Mouse (Mus musculus) frontal cortex, adult (tissue): Measurements from ENCODE around the gene Spryd3.

Experiments
- ATAC-seq: cut with Nextera tagmentation; 2 replicates; pipeline ENCODE4 v1.9.2; 2017; ENCODE audit warnings: mild to moderate bottlenecking, moderate library complexity, mixed read lengths; ENCODE audit not compliant: low TSS enrichment

The Spryd3 gene

DNA sequence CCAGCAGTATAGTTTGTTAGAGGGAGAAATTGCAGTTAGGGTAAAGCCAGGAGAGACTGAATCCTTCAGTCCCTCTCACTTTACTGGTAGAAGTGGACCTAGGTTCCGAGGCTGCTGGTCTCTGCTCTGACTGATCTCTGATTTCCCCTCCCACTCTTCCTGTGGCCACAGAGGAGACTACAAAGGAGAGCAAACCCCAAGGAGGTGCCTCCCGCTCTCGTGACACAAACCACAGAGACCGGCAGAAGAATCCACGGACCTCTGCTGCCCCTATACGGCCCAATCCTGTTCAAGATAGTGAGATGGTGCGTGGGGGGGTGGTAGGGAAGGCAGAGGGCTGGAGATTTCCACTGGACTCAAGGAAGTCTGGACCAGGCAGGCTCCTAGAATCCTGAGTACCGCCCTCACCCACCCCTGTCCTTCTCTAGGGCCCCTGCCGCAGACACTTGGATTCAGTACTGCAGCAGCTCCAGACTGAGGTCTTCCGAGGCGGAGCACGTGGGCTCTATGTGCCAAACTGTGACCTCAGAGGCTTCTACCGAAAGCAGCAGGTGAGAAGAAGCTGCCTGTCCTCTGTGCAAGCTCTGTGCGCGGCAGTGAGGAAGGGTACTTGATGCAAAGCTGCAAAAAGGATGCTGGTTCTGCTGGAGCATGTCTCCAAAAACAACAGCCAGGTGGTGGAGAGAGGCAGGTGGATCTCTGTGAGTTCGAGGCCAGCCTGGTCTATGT lies 11.8 kb upstream of the Spryd3 start:
- ATAC-seq = no peak

DNA sequence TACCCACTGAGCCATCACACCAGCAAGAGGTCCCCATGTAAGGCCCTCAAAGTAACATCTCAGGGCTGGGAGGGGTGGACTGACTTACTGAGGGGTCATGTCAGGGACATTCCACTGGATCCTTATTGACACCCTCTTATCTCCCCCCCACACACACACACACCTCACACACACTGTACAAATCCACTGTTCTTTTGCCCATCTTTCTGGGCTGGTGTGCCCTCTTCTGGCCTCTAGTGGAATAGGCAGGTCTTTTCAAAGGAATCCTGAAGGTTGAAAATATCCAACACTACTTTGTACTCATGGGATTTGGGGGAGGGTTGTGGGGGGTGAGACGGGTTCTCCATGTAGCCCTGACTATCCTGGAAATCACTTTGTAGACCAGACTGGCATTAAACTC lies 10.8 kb upstream of the Spryd3 start:
- 0 out of 2 replicates have a peak, but pooled peaks have one; percentile 17 for ATAC-seq

GRCm38 (mm10) chr15:102146089-102146488 lies 10.1 kb upstream of the Spryd3 start:
- no peak for ATAC-seq

DNA sequence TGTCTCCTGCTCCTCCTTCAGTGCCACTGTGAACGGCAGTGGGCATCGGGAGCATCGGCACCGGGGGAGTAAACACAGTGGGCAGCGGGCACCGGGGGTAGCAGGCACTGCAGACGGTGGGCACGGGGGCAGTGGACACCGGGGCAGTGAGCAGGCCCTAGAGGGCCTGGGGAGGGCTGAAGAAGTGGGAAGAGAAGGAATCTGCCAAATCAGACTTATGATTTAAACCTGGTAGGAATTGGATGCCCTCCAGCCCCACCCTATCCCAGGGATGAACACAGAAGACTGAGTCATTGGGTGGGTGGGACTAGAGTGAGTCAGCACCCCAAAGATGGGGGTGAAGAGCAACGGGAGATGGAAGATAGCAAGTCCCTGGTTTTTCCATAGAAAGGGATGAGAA lies 9.3 kb upstream of the Spryd3 start:
- ATAC-seq = peak; percentile 51

DNA sequence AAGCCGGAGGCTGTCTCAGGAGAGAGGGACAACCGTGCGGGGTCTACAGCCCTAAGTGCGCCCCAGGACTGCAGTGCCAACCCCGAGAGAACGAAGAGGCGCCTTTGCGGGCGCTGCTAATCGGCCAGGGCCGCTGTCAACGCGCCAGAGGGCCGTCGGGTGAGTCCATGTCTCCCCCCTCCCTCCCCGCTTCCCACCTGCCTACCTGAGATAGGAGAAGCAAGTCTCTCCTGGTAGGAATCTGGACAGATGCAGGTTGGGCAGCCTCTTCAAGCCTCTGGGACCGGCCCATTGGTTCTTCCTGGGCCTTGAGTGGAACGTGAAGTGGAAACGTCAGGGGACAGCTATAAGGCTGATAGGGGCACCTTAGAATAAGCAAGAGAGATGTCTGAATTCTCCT lies 8.7 kb upstream of the Spryd3 start:
- ATAC-seq = 0 out of 2 replicates have a peak, but pooled peaks have one; percentile 3

DNA sequence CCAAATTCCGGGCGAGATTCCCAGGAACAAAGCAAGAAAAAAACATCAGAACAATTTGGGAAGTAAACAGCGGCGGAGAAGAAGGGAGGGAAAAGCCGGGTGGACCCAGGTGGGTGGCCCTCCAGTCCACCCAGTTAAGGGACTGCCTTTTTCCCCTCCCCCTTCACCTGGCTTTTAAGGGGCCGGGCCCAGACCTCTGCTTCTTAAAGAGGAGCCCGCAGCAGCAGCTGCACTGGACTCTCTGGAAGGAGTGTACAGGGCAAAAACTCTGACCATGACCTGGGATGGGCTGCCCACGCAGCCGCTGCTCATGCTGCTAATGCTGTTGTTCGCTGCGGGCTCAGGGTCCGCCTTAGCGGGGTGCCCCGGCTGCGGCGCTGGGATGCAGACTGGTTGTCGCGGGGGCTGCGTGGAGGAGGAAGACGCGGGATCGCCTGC lies 8.3 kb upstream of the Spryd3 start, which contains the start of gene Igfbp6:
TSS of gene Igfbp6 (plus strand) at position 89 of the 438 bp plus-strand sequence.
- ATAC-seq = peak; percentile 25; the same call in 1 of the 2 replicates

DNA sequence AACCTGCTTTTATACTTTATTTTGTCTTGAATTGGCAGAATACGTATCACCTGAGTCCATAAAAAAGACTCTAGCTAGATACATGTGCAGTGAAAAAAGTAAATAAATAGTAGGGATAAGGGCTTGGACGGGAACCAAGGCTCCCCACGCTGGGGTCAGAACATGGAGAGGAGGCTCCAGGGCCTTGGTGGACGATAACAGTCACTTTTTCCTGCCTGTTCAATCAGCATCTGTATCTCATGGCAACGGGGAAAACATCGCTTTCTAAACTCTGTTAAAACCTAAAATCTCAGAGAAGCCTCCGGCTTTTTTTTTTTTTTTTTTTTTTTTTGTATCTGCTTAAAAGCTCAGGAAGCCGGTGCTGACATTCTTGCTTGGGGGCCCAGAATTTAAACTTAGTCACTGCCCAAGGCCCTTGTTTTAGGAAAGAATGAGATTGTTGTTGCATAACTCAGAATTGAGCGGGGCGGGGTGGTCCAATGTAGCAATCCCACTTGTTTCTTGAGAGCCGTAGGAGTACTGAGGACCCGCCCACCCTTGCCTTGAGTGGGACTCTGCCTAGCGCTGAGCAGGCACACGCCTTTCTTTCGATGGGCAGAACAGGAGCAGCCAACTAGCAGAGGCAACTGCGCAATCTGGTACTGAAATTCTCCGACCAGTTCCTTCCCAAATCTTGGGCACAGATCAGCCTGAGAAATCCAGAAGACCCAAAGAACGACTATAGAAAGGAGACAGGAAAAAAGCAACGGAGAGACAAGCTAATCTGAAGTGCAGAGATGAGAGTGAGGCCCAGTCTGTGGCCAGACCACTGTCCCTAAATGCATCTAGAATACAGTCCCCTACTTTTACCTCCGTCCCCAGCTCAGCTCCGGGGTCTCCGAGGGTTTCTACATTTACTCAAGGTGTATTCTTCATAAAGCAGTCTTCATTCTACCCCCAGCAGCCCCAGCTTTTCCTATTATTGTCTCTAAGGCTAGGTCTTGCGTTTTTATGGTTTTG lies 7.2 kb upstream of the Spryd3 start:
- ATAC-seq = peak; percentile 56

DNA sequence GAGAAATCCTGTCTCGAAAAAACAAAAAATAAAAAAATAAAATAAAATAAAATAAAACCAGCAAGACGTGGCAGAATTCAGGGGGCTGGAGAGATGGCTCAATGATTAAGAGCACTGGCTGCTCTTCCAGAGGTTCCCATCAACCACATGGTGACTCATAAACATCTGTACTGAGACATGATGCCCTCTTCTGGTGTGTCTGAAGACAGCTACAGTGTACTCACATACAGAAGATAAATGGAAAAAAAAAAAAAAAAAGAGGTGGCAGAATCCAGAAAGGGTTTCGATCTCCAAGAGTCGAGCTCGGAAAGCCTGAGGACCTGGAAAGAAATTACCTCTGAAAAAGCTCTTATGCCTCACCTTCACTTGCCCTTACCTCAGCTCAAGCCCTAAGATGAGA lies 5.1 kb upstream of the Spryd3 start:
- ATAC-seq = no peak

GRCm38 (mm10) chr15:102135522-102136128 lies 409 bp downstream of the Spryd3 start:
- peak; percentile 39 for ATAC-seq

DNA sequence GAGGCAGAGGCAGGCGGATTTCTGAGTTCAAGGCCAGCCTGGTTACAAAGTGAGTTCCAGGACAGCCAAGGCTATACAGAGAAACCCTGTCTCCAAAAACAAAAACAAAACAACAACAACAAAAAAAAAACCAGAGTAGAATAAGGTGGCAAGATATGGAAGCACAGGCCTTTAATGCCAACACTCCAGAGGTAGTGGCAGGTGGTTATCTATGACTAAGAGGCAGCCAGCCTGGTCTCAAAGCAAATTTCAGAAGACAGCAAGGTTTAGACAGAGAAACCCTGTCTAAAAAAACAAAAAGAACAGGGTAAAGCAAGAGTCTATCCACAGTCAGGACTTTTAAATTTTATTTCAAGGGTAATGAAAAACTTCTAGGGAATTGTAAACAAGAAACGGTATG lies 1.3 kb downstream of the Spryd3 start:
- ATAC-seq = no peak

- ATAC-seq = no peak
These were observed 2.7 kb downstream of the Spryd3 start for GRCm38 (mm10) chr15:102133314-102133713.

GRCm38 (mm10) chr15:102126303-102126702 lies 9.7 kb downstream of the Spryd3 start:
- ATAC-seq = no peak

- no peak for ATAC-seq
These were observed 15.5 kb downstream of the Spryd3 start for GRCm38 (mm10) chr15:102120530-102120929.

DNA sequence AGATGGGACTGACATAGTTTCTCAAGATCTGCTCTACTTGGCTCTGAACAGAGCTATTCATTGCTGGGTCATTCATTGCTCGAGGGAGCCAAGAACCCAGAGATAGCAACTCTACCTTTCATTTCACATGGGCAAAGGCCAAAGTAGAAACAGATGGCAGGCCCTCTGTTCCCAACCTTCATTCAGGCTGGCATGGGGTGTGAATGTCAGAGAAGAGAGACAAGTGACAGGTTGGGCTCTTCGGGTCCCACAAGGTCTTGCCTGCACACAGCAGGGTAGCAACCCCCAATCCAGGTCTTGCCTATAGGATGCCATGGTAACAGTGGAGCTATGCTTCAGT lies 16.2 kb downstream of the Spryd3 start:
- ATAC-seq = no peak

DNA sequence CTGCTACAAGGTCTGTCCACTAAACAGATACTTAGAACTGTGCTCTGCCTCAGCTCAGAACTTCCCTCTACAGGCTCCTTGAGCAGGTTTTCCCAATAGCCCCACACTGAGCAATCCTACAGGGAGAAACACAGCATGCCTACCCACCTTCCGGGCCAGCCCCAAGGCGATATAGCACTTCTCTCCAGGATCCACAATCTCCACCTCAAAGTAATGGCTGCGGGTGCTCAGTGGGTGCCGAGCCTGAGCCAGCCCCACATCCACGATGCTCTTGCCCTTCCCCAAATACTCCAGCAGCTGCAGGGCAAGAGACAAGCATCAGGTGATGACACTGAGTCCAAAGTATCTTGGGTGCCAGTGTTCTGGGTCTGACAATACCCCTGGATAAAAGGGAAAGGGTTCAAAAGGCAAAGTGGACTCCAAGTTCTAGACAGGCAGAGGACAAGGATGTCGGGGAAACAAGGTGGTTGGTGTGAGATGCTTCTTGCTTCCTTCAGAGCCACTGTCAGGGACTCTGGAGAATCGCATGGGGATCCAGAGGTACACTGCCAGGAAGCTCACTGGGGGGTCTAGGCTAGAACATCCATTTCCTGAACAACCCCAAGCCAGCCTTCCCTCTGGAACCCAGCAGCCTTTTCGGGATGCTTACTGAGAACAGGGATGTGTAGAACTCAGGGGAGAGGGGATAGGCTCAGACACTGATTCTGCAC lies 16.8 kb downstream of the Spryd3 start:
- ATAC-seq = no peak

DNA sequence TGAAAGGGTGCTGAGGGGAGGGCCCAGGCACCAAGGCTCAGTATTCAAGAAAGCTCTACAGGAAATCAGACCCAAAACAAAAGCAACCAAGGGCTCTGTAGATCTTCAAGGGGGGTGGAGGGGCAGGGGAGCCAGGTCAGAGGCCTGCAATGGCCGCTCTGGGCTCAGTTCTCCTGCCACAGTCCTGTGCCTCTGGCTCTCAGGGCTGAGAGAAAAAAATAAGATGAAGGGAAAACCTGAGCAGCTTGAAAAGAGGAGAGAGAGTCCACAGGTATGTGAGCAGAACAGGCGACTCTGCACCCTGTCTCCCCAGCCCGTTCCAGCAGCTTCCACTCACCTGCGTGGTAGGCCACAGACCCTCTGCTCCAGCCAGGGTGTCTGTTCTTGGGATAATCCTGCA lies 17.4 kb downstream of the Spryd3 start:
- no peak for ATAC-seq

GRCm38 (mm10) chr15:102117461-102118443 lies 18.3 kb downstream of the Spryd3 start:
- ATAC-seq = no peak

DNA sequence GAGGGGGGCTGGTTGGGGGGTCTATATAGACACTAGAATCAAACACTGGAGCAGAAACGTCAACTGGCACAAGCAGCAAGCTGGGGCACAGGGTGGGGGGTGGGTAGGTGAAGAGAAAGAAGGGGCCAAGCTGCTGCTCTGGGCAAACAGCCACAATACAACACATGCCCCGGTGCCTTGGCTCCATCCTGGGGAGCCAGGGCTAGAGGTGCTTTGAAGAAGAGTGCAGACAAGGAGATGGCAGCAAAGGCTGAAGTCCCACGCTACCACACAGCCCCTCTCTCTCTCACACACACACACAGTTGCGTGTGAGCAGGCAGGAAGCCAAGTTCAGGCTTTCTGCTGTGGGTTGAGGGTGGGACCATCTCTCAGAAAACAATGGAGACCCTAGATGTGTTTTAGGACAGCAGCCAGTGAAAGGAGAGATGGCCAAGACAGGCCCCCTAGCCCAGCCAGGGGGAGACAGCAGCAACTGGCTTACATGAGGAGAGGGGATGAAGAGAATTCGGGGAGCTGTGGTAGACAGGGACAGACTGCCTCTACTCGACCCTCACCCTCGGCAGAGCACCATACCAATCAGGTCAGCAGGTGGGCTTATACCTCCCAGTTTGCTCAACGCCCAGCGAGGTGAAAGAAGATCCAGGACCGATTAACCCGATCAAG lies 19.1 kb downstream of the Spryd3 start:
- ATAC-seq = no peak

GRCm38 (mm10) chr15:102115731-102116231 lies 20.3 kb downstream of the Spryd3 start:
- ATAC-seq = no peak
